Mouse (Mus musculus): Measurements from ENCODE around the gene Carnmt1. TPM values are rescaled to one million over a fixed set of nuclear protein-coding genes. Genes with fewer than 3 reads are reported as not detected.

Carnmt1 gene
- 7.7 and 8.2 TPM in 2 replicates for polyA plus RNA-seq (2012; rRNA removed)

DNA sequence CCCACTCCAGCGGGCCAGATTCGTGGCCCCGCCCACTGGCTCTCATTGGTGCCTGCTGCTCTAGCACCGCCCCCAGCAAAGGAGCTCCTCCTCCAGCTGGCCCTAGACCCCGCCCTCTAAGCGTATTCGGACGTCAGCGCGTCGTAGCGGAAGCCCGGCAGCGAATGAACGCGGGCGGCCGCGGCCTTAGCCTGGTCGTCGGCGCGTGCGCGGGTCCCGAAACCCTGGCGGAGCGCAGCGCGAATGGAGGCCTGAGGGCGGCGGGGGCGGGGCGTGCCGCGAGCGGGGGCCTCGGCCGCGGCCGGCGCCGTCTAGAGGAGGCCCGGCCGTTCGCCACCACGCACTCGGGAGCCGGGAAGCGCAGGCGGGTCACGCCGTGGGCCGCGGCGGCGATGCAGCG is at the start of gene Carnmt1:
TSS of gene Carnmt1 (plus strand) at position 157 of the 400 bp plus-strand sequence.
- peak; percentile 99 for DNase-seq
- Histone ChIP-seq H3K27me3 (ENCODE audit: control insufficient read depth, insufficient read depth, low read length) (no peaks in the 10 kb centered on the region), H3K4me3 (replicated peaks; ENCODE audit: insufficient read depth, low read depth, low read length) (peak within 1 kb of the TSS; percentile 95), H3K4me1 (ENCODE audit: control insufficient read depth, insufficient read depth, low read length) (peaks cover 5% of the 10 kb centered on the region), H3K27ac (ENCODE audit: insufficient read depth, low read length) (peak within 1 kb of the TSS; percentile 33; the same call in 1 of the 2 replicates)
- WGBS, result 1% methylated on average over 49 of the region's 58 CpGs
- TF ChIP-seq CTCF (IDR thresholded peaks at IDR 0.05; ENCODE audit: borderline replicate concordance, insufficient read depth, low read depth, low read length) (no peak), POLR2A (IDR thresholded peaks at IDR 0.05; ENCODE audit: borderline replicate concordance, insufficient read depth, low read length) (0 out of 2 replicates have a peak, but pooled peaks have one; percentile 21)

DNA sequence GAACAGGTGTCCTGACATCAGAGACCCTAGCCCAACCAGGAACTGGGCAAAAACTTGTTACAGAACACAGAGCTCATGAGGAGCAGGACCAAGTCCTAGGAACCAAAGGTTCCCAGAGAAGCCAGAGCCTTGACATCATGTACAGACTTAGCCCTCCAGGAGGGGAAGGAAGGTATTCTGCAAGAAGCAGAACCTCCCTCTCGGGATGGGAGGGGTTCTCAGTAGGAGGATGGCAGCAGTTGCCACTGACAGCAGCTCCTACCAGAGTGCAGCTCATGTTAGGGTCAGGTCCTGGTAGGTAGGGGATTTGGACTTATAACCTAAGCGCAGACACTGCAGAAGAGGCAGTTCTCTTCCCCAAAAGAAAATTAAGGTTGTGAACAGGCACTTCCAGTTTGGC is 46.7 kb upstream of the Carnmt1 start:
- H3K27ac ChIP-seq (ENCODE audit: insufficient read depth, low read length), result no peak overlapping the region
- no peak overlapping the region for H3K4me3 ChIP-seq (replicated peaks; ENCODE audit: insufficient read depth, low read depth, low read length)
- DNase-seq, result no peak
- 68% methylated on average over 2 of the region's 2 CpGs for WGBS
- no peaks in the 10 kb centered on the region for H3K4me1 ChIP-seq (ENCODE audit: control insufficient read depth, insufficient read depth, low read length)
- no peak for TF ChIP-seq POLR2A (IDR thresholded peaks at IDR 0.05; ENCODE audit: borderline replicate concordance, insufficient read depth, low read length)
- no peak for TF ChIP-seq CTCF (IDR thresholded peaks at IDR 0.05; ENCODE audit: borderline replicate concordance, insufficient read depth, low read depth, low read length)
- no peaks in the 10 kb centered on the region for H3K27me3 ChIP-seq (ENCODE audit: control insufficient read depth, insufficient read depth, low read length)

DNA sequence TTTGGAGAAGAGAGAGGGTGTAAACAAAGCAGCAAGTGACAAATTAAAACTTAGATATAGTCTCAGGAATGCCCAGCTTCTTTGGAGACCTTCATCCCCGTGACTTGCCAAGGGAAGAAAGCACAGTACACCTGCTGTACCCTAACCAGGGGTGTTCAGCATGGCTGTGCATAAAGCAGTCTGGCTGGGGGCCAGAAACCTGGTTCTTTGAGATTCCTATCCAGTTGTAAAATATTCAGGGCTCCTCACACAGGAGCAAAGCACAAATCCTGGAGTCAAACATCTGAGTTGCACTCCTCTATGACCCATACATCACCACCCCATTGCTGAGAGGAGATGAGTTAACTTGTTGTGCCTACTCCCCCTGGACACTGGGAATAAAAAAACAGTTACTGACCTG is 41.0 kb upstream of the Carnmt1 start:
- 85% methylated on average over 1 of the region's 1 CpGs for WGBS
- no peak overlapping the region for H3K27ac ChIP-seq (ENCODE audit: insufficient read depth, low read length)
- no peak for DNase-seq
- TF ChIP-seq POLR2A (IDR thresholded peaks at IDR 0.05; ENCODE audit: borderline replicate concordance, insufficient read depth, low read length), result no peak
- no peak for TF ChIP-seq CTCF (IDR thresholded peaks at IDR 0.05; ENCODE audit: borderline replicate concordance, insufficient read depth, low read depth, low read length)
- H3K4me1 ChIP-seq (ENCODE audit: control insufficient read depth, insufficient read depth, low read length), result no peaks in the 10 kb centered on the region
- no peak overlapping the region for H3K4me3 ChIP-seq (replicated peaks; ENCODE audit: insufficient read depth, low read depth, low read length)
- H3K27me3 ChIP-seq (ENCODE audit: control insufficient read depth, insufficient read depth, low read length), result no peaks in the 10 kb centered on the region

DNA sequence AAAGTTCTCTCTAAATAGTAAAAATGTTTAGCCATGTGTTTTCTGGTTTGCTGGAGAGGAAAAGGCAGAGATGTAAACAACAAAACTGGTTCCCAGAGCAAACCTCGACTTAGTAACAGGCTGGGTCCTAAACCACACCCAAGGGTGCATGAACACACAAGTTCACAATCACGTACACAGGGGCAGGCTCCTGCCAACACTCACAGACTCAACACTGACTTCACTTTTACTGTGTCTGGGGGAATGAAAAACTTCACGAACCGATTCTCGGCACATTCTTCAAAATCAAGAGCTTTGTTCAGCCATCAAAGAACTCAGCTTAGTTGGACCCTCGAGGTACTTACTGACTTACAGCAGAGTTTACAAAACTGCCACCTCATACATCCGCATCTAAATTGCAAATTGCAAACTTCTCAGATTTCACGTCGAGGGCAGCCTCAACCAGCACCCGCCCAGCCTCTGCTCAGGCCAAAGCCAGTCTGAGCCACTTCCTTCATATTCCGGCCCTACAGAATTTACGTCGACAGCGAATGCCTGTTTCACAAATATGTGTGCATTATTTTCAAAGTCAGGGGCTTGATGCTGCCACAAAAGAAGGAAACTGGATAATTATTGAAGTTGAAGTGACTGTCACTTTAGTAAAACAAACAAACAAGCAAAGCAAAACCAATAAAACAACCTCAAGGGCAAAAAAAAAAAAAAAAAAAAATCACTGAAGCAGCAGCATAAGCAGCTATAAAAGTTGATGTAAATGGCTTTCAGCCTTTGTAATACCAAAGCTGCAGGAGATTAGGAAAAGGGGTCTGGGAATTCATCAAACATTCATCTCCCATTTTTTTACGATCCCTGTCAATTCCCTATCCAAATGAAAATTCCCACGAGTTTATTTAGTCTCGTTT is 40.1 kb upstream of the Carnmt1 start:
- TF ChIP-seq POLR2A (IDR thresholded peaks at IDR 0.05; ENCODE audit: borderline replicate concordance, insufficient read depth, low read length) (no peak), CTCF (IDR thresholded peaks at IDR 0.05; ENCODE audit: borderline replicate concordance, insufficient read depth, low read depth, low read length) (no peak)
- Histone ChIP-seq H3K4me3 (replicated peaks; ENCODE audit: insufficient read depth, low read depth, low read length) (peak overlapping the region; percentile 71), H3K4me1 (ENCODE audit: control insufficient read depth, insufficient read depth, low read length) (no peaks in the 10 kb centered on the region), H3K27me3 (ENCODE audit: control insufficient read depth, insufficient read depth, low read length) (no peaks in the 10 kb centered on the region), H3K27ac (ENCODE audit: insufficient read depth, low read length) (no peak overlapping the region)
- 18% methylated on average over 17 of the region's 17 CpGs for WGBS
- no peak for DNase-seq

DNA sequence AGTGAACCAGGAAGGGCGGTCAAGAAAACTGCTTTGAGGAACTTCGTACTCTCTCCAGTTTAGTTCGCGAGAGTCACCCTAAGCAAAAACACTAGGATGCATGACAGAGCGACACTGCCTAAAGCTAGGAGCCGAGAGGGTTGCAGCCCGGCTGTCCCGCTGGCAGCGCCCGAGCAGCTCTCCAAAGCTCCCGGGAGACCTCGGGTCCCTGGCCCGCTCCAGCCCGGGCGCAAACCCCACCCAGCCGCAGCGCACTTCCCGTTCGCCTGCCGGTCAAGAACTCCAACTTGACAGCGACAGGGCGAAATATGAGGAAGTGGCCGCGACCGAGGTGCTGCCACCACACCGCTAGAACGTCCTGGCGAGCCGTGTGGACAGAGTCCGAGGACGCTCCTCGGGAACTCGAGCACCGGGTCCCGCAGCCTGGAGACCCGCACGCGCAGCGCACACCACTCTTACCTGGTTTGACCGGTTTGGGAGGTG is 39.4 kb upstream of the Carnmt1 start:
- H3K27ac ChIP-seq (ENCODE audit: insufficient read depth, low read length), result no peak overlapping the region
- peak overlapping the region; percentile 71 for H3K4me3 ChIP-seq (replicated peaks; ENCODE audit: insufficient read depth, low read depth, low read length)
- no peak for DNase-seq
- no peaks in the 10 kb centered on the region for H3K27me3 ChIP-seq (ENCODE audit: control insufficient read depth, insufficient read depth, low read length)
- 1% methylated on average over 40 of the region's 40 CpGs for WGBS
- TF ChIP-seq POLR2A (IDR thresholded peaks at IDR 0.05; ENCODE audit: borderline replicate concordance, insufficient read depth, low read length) (no peak), CTCF (IDR thresholded peaks at IDR 0.05; ENCODE audit: borderline replicate concordance, insufficient read depth, low read depth, low read length) (no peak)
- no peaks in the 10 kb centered on the region for H3K4me1 ChIP-seq (ENCODE audit: control insufficient read depth, insufficient read depth, low read length)

DNA sequence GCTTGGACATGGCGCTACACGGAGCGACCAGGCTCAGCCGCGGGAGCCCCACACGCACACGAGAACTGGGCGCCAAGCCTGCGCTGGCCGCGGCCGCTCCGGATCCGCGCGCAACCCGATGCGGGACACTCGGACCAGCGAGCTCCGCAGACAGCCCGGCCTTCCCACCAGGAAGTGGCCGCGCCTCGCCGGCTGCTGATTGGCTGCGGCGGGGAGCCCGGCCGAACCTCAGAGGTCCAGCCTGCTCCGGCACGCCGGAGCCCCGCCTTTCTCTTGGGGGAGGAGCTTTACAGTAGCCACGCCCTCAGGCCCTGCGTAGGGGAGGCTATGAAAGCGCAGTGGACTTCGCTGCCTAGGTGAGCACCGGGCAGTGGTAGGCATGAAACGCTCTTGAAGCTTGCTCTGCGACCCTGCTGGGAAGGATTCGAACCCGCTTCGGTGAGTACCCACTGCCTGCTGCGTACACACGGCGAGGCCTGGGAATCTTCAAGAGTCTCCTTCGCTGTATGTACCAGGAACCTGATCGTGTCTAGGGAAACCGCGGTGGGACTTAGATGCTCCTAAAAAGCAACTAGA is 38.8 kb upstream of the Carnmt1 start, which contains the start of the genes Ostf1 and Nmrk1:
TSS of gene Ostf1 (minus strand) at position 180 of the 576 bp plus-strand sequence.
TSS of gene Nmrk1 (plus strand) at position 307 of the 576 bp plus-strand sequence.
- peak; percentile 96 to 97 for DNase-seq
- no peak within 1 kb of the TSS for H3K27ac ChIP-seq (ENCODE audit: insufficient read depth, low read length)
- TF ChIP-seq POLR2A (IDR thresholded peaks at IDR 0.05; ENCODE audit: borderline replicate concordance, insufficient read depth, low read length) (peak; percentile 86), CTCF (IDR thresholded peaks at IDR 0.05; ENCODE audit: borderline replicate concordance, insufficient read depth, low read depth, low read length) (no peak)
- H3K4me3 ChIP-seq (replicated peaks; ENCODE audit: insufficient read depth, low read depth, low read length), result peak within 1 kb of the TSS; percentile 72
- under 1% methylated on average over 51 of the region's 51 CpGs for WGBS
- H3K27me3 ChIP-seq (ENCODE audit: control insufficient read depth, insufficient read depth, low read length), result no peaks in the 10 kb centered on the region
- H3K4me1 ChIP-seq (ENCODE audit: control insufficient read depth, insufficient read depth, low read length), result no peaks in the 10 kb centered on the region

DNA sequence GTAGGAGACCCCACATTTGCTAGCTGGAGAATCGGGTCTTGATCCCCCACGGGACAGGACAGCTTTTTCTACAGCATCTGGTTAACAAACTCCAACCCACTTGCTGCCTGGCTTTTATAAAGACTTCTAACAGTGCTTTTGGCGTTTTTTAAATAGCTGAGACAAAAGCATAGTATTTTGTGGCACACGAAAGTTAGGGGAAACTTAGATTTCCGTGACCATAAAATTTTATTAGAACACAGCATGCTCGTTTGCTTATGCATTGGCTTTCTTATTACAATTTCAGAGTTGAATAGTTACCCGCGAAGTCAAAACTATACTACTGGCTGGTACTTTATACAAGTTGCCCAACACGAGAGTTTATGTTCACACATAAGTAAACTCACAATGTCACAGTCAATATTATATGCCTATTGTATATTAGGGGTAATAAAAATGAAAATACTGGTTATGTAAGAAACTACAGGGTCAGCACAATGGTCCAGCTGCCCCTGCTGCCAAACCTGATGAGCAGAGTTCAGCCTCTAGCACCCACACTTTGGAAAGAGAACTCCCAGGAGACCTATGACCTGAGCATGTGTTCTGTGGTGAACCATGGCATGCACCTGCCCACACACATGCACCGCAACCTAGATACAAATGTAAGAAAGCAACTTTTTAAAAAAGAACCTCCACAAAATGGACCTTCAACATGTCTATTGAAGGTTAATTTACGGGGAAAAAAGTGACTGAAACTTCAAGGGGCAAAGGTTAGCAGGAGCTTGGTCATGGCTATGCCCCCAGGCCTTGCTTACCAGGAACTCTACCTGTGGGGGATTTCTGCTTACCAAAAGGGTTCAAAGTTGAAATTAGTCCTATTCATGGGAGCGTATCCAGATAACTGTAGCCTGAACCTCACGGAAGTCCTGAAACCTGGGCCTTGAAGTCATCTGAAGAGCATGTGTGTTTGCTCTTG is 38.1 kb upstream of the Carnmt1 start:
- Histone ChIP-seq H3K27ac (ENCODE audit: insufficient read depth, low read length) (no peak overlapping the region), H3K27me3 (ENCODE audit: control insufficient read depth, insufficient read depth, low read length) (no peaks in the 10 kb centered on the region), H3K4me1 (ENCODE audit: control insufficient read depth, insufficient read depth, low read length) (no peaks in the 10 kb centered on the region), H3K4me3 (replicated peaks; ENCODE audit: insufficient read depth, low read depth, low read length) (peak overlapping the region; percentile 72)
- WGBS, result 69% methylated on average over 13 of the region's 13 CpGs
- TF ChIP-seq POLR2A (IDR thresholded peaks at IDR 0.05; ENCODE audit: borderline replicate concordance, insufficient read depth, low read length) (no peak), CTCF (IDR thresholded peaks at IDR 0.05; ENCODE audit: borderline replicate concordance, insufficient read depth, low read depth, low read length) (no peak)
- DNase-seq, result no peak

Measured in cerebellum, adult 2 months (tissue).